Mouse (Mus musculus) MEL-GATA-1-ER (cell line): ENCODE measurements at regions not wholly inside any gene's neighbourhood (a gene's known extent, or its start where the extent isn't known, plus 50 kb on each side); places are given as distances from the start of the nearest gene placed in this dataset.

Source experiments
- DNase-seq: peaks from one replicate; pipeline ENCODE4 v3.0.0-alpha.2; 2012; ENCODE audit warnings: low read depth; ENCODE audit errors: extremely low read depth

GRCm38 (mm10) chr12:16075962-16076361 is 259.2 kb upstream of the Trib2 start:
- no peak for DNase-seq

DNA sequence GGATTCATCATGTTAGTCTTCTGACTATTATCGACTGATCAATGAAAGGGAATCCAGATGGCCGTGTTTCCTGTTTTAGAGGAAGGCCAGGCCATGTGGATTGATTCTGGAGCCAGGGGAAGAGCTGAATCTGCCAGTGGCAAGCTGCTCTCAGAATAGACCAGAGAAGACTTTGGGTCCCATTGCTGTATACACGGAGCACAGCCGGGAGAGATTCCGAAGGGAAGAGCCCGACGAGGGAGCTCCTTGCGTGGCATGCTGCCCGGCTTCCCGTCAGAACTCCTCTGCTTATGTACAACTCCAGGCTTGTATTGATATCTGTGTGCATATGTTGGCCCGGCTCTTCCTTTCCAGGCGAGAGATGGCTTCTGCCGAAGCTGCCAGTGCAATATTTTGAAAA is 252.2 kb upstream of the Trib2 start:
- DNase-seq = no peak

DNA sequence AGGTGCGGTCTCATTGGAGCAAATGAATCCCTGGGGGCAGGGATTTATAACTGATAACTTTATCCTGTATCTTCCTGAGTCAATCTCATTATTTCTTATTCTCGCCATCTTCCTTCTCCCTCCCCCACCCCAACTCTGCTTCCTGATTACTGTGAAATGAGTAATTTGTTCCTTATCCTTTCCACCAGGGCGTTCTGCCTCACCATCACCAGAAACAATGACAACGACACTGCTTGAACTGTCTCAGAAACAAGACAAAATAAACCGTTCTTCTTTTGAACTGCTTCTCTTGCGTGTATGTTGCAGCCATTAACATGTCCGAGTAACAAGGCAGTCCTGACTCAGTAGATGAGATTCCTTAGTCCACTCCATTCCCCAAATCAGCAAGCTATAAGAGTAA is 246.0 kb upstream of the Trib2 start:
- no peak for DNase-seq

GRCm38 (mm10) chr12:16060461-16060860 is 243.7 kb upstream of the Trib2 start:
- no peak for DNase-seq

- DNase-seq = no peak
These were observed 241.5 kb upstream of the Trib2 start for GRCm38 (mm10) chr12:16058255-16058654.

GRCm38 (mm10) chr12:16056831-16057230 is 240.1 kb upstream of the Trib2 start:
- no peak for DNase-seq

DNA sequence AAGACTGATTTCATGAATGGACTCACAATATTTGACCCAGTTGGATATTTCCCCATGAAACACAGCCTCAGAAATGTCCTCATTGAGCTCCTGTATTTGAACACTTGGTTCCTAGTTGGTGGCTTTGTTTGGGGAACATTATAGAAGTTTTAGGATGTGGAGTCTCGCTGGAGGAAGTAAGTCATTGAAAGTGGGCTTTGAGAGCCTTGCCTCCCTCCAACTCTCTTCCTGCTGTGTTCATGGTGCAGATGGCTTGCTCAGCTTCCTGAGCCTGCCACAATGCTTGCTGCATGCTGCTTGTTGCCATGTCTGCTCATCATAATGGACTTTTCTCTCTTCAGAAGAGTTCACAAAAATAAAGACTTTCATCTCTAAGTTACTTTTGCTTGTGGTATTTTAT is 239.5 kb upstream of the Trib2 start:
- no peak for DNase-seq

- DNase-seq = no peak
These were observed 237.9 kb upstream of the Trib2 start for GRCm38 (mm10) chr12:16054591-16054990.

GRCm38 (mm10) chr12:16053735-16054134 is 237.0 kb upstream of the Trib2 start:
- no peak for DNase-seq

DNA sequence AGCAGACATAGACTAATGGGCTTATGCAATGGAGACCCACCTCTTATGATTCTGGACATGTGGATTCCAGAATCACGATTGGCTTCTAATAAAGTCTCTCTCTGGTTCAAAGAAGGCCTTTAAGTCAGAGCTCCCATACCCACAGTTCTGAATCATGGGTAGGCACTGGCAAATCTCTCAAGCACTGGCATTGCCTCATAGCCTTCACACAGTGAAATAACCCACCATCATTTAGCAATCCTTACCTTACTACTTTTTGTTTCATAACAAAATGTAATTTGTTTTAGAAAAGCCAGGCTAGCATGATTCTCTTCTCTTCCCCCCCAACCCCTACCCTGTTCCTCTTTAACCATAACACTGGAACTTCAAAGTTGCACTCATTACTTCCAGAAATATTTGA is 236.3 kb upstream of the Trib2 start:
- no peak for DNase-seq

DNA sequence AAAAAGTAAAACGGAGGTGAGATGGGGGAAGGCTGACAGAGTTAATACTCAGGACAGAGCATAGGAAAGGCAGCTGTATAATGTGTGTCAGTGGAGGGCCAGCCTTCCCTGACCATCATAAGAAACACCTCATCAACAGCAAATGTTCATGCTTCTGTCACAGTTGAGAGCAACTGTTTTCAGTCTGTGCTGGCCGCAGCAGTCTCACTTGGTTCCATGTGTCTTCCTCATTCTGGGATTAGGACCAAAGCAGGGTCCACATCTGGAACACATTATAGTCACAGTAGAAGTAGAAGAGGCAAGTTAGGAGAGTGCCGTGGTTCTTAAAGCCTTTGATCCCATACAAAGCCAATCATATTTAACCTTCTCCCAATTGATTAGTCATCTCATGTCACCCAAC is 235.6 kb upstream of the Trib2 start:
- no peak for DNase-seq

DNA sequence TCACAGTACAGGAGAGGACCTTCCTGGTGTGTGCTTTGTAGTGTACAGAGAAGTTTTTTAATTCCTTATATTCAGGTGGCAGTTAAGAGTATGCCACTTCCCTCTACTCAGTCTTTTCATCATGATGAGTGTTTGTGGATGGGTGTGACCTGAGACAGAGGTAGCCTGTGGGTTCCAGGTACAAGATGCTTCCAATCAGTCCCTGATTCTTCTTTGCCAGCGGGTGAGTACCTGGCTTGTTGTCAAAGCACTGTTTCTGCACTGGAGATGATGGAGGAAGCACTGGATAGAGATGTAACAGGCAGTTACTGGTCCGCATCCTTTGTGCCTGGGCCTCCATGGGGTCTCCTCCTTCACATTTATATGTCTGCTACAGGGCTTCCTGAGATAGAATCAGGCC is 234.7 kb upstream of the Trib2 start:
- DNase-seq = no peak

DNA sequence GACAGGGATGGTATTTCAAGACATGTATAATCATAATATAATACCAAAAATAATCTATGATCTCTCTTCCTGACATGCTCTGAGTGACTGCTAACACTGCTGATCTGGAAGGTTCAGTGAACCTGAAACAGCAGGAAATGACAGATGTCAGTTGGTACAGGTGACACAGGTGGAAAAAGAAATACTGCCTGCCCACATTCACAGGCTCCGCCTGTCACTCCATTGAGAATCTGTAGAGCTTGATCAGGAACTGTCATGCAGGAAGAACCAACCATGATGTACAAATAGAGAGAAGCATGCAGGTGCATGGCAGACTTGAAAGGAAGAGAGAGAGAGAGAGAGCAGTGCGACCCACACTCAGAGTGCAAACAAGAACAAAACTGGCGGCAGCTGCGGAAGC is 232.8 kb upstream of the Trib2 start:
- DNase-seq = no peak

DNA sequence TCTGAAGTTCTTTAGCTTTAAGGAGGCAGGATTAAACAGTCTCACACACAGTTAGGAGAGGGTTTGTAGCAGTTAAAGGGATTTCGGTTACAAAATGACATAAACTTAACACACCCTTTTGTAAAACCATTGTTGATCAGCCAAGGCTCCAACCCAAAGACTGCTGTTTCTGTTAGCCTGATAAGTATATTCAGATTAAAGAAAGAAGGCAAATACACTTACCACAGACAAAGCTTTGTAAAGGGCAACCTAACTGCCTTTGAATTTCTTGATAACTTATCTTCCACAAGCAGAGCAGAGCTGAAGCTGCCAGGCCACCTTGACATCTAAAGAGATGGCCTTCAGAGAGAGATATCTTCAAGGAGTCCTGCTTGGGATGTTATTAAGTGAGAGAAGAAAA is 229.9 kb upstream of the Trib2 start:
- DNase-seq = peak; percentile 83

DNA sequence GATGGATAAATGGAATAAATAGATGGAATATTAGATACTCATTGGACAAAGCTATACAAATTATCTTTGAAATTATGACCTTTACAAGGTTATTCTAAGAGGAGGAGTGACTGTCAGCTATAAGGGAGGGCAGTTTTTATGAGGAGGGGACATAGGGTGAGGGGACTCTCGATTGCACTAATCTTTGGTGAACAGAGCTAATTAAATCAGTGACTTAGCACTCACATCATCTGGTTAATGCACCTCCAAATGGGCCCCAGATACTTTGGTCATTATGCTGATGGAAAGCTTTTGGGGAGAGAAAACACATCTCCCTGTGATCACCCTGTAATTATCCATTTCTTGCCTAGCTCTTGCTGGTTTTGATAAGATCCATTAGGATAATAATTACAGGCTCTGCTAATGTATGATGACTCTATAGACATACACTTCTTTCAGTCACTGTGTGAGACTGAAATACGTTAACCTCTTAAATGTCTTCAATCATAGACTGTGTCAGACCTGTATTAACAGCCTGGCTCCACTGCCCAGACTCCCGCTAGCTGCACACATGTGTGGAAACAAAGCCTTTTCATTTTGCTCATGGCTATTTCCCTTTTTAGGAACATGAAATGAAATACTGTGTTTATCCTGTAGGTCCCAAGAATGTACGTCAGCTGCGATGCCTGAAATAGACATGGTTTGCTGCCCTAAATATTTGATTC is 229.2 kb upstream of the Trib2 start:
- DNase-seq = no peak

DNA sequence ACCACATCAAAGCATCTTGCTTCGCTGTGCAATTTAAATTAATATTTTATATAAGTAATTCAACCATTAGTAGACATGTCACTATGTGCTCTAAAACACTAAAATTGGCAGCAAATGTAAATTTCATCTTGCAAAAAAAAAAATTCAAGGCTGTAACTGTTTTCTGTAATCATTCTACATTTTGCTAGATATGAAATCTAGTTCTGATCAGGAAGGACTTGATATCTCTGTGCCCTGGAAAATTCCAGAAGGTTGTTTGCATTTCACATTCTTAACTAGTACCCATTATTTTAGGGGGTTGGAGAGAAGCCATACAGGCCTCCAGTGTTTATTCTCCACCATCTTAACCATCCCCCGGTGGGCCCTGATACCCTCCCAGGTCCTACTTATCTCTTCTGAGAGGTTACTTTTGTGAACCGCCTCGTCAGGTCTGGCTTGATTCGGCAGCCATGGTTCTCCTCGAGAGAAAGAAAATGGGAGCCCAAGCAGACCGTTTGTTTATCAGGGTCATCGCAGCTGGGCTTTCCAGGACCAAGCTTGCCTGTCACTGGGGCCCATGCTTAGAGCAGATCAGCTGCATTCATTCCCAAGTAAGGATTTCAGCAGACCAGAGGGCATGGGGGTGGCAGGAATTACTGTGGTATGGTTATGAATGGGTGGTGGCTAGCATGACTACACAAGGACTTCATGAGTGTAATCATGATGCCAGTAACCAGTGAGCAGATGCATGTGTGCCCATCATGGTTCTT is 226.9 kb upstream of the Trib2 start:
- DNase-seq = no peak

DNA sequence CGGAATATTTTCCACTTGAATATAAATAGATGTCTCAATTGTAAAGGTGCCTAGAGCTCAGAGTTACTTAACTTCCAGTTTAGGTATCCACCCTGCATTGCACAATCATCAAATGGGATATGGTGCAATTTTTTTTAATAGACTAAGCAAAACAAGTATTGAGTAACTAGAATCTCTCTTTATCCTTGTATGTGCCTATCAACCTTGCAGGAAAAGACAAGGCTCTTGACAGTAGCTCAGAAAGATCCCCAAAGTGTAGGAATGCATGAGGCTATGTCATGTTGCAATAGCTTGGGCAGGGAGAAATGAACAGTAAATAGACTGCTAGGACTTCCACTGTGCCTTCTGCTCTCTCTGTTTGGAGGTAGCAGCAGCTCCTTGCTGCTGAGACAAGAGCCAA is 225.6 kb upstream of the Trib2 start:
- no peak for DNase-seq

- DNase-seq = no peak
These were observed 224.4 kb upstream of the Trib2 start for GRCm38 (mm10) chr12:16041129-16041528.

GRCm38 (mm10) chr12:16035551-16035950 is 218.8 kb upstream of the Trib2 start:
- DNase-seq = no peak

- no peak for DNase-seq
These were observed 218.2 kb upstream of the Trib2 start for GRCm38 (mm10) chr12:16034691-16035515.

DNA sequence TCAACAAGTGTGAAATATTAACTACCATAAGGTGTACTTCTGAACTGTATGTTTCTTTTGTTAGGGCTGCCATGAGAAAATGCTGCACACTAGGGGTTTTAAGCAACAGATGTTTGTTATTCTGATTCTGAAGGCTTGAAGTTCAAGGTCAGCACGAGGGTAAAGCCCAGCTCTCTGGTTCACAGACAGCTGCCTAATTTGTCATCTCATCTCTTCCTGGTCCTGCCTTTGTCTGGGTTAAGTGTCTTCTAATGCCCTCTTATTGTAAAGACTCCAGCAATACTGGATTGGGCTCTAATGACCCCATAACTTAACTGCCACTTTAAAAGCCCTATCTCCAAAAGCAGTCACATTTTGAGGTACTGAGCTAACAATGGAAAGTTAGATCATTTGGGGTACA is 209.9 kb upstream of the Trib2 start:
- DNase-seq = no peak

DNA sequence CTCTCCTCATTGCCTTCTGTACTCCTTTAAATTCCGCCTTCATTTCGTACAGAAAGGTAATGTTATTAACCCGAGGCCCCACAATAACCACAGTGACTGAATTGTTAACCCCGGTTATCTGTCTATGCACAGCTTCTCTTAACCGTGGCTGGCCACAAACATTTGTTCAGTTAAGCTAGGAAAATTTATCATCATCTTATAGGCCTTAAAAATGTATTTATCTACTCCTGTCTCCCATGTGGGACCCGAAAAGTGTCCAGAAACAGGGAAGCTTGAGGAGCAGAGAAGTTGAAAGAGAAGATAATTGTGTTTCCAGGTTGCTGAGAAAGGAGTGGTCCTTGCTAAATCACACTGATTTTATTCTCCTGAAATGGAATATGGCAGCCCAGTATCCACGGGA is 206.6 kb upstream of the Trib2 start:
- peak; percentile 65 for DNase-seq
